Mouse (Mus musculus) heart, postnatal 0 days (tissue): ENCODE measurements around the gene Lrp2.

Source experiments
- CTCF ChIP-seq: IDR thresholded peaks from 2 replicates; pipeline ENCODE4 v1.5.1; 2016; ENCODE audit warnings: antibody characterized with exemption, control low read depth, low read depth
- EP300 ChIP-seq: IDR thresholded peaks from 2 replicates; pipeline ENCODE4 v1.6.1; 2016; ENCODE audit warnings: antibody characterized with exemption, low read depth

DNA sequence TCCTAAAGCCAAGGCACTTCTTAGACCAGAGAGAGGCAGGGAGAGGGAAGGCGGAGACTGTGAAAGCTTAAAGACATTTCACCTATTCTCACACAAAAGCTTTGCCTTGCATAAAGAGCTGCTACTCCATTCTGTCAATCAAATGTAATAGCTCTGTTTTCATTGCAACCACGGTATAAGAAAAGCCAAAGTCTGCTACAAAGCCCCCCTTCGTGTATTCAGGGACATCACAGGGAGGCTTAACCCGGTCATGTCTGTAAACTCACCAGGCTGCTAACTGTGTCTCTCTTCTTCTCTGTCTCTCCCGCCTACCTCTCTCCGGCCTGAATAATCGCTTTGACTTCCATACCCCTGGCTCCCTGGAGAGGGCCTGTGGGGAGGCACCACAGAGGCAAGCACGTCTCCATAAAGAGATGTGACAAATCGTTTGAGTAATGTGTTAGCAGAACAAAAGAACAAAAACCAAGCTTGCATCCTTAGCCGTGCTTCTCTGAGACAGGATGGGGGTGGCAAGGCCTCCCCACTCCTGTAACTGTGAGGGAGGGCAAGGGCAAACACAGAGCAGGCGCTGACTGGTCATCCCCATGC is 167.5 kb downstream of the Lrp2 start:
- TF ChIP-seq CTCF (no peak), EP300 (no peak)
